Mouse (Mus musculus): Measurements from ENCODE around the gene Rnaseh2c.
A peak's percentile ranks its signal among the peaks of the same experiment; 100 is the strongest.

Rnaseh2c gene

DNA sequence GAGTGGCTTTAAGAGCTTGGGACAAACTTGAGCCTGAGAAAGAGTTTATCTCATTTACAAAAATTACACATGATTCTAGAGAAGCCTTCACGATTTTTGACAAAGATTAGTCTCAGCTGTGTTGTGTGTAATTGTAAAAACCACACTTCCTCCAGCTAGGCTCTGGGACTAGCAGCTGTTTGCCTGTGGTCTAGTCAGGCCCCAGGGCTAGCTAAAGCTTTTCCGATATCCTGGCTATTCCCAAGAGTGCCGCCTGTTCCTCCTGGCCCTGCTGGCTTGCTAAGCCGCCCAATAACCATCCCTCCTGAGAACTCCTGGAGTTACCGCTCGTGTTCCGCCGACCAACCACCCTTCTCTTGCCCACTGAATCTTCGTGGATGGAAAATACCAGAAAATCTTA lies 30.4 kb downstream of the Rnaseh2c start:
- no peaks in the 10 kb centered on the region for H3K36me3 ChIP-seq (ENCODE audit: insufficient read depth, low read length)
- H3K4me3 ChIP-seq (replicated peaks; ENCODE audit: low read length) = no peak overlapping the region
- no peak for TF ChIP-seq CTCF (conservative IDR thresholded peaks at IDR 0.05; ENCODE audit: low read length)
- TF ChIP-seq POU5F1 (IDR thresholded peaks at IDR 0.05; ENCODE audit: borderline replicate concordance, low read length) = no peak
- H3K9me3 ChIP-seq (ENCODE audit: low read length) = no peaks in the 10 kb centered on the region
- peaks cover 30% of the 10 kb centered on the region for H3K4me1 ChIP-seq (replicated peaks; ENCODE audit: low read depth, low read length)
- no peaks in the 10 kb centered on the region for H3K27me3 ChIP-seq (ENCODE audit: insufficient read depth, low read length)

DNA sequence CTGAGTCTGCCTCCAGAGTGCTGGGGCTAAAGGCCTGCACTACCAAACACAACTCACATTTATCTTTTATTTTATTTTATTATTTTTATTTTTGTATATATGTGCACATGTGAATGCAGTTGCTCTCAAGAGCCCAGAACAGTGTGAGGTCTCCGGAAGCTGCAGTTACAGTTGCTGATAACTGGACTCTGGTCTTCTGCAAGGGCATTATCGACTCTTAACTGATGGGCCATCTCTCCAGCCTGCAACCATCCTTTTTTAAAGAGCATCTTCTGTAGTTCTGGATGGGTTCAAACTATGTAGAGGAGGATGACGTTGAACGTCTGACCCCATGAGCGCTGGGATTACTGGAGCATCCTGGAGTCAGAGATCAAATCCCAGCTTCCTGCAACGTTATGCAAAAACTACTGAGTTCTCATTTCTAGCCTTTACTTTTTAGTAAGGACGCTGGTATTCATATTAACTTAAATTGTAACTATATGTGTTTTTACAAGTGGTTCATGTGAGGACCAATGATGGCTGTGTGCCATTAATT lies 34.4 kb downstream of the Rnaseh2c start:
- H3K4me3 ChIP-seq (replicated peaks; ENCODE audit: low read length) = peak overlapping the region; percentile 86
- TF ChIP-seq NANOG (IDR thresholded peaks at IDR 0.05; ENCODE audit: borderline replicate concordance, low read length) (no peak), CTCF (conservative IDR thresholded peaks at IDR 0.05; ENCODE audit: low read length) (no peak), POU5F1 (IDR thresholded peaks at IDR 0.05; ENCODE audit: borderline replicate concordance, low read length) (no peak)
- no peaks in the 10 kb centered on the region for H3K27me3 ChIP-seq (ENCODE audit: insufficient read depth, low read length)
- H3K9me3 ChIP-seq (ENCODE audit: low read length) = no peaks in the 10 kb centered on the region
- H3K36me3 ChIP-seq (ENCODE audit: insufficient read depth, low read length) = peaks cover 28% of the 10 kb centered on the region
- H3K4me1 ChIP-seq (replicated peaks; ENCODE audit: low read depth, low read length) = peaks cover 47% of the 10 kb centered on the region

DNA sequence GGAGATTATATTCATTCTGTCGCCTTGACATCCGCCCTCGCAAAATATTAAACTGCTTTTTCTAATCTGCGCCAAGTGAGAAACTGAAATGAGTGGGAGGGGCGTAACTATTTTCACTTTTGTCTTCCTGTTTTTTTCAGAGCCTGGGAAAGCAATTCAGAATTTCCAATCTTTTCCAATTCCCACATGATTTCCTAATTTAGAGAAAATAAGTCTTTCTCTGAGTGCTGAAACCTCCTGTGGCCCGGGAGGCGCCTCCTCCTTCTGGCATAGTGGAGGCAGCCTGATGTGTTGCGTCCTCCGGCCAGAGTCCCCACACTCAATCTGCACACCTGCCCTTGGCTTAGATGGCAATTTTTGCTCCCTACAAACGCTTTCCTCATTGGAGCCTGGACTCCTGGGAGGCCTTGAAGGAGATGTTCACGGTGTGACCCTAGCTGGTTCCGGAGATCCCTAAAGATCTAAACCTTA lies 34.9 kb downstream of the Rnaseh2c start:
- Histone ChIP-seq H3K4me3 (replicated peaks; ENCODE audit: low read length) (peak overlapping the region; percentile 86), H3K9me3 (ENCODE audit: low read length) (no peaks in the 10 kb centered on the region), H3K36me3 (ENCODE audit: insufficient read depth, low read length) (peaks cover 33% of the 10 kb centered on the region), H3K4me1 (replicated peaks; ENCODE audit: low read depth, low read length) (peaks cover 52% of the 10 kb centered on the region), H3K27me3 (ENCODE audit: insufficient read depth, low read length) (no peaks in the 10 kb centered on the region)
- TF ChIP-seq CTCF (conservative IDR thresholded peaks at IDR 0.05; ENCODE audit: low read length) = no peak
- TF ChIP-seq POU5F1 (IDR thresholded peaks at IDR 0.05; ENCODE audit: borderline replicate concordance, low read length) = no peak
- no peak for TF ChIP-seq NANOG (IDR thresholded peaks at IDR 0.05; ENCODE audit: borderline replicate concordance, low read length)

DNA sequence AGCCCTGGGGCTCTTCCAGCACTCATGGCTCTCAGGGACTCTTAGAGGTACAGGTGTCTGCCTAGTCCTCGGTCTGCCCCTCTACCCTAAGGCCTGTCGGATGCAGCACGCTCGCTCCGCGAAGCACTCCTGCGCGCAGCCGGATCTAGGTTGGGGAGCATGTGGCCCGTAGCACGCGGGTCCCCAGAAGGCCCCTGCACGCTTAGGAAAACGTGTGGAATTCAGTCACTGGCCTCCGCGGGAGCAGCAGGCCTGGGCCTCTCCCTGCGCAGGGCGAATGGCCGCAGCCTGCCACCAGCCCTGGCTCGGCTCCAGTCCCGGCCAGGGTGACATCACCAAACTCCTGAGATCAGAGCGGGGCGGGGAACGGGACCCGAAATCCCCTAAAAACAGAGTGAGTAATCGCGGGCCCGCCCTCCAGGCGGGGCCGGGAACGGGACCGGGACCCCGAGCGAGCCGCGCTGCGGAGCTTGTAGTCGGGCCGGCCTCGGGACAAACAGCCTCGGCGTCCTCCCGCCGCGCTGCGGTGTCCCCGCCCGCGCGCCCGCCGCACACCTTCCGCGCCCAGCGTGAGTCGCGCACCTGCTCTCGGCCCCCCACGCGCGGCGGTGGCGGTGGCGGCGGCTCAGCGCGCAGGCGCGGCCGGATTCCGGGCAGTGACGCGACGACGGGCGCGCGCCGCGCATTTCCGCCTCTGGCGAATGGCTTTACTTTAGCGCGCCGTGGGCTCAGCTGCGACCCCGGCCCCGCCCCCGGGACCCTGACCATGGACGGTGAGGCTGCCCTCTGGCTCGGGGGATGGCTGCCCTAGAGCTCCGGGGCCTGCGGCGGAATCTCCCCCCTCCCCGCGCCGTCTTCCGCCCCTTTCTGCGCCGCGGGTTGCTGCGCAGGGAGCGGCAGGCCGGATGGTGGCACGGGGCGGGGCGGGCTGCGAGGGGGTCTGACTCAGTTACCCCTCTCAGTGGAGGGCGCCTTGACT lies 35.7 kb downstream of the Rnaseh2c start, which contains the start of gene Rela:
Rela (plus strand) TSS at position 415 of the 979 bp plus-strand sequence.
- peak within 1 kb of the TSS; percentile 86 for H3K4me3 ChIP-seq (replicated peaks; ENCODE audit: low read length)
- no peaks in the 10 kb centered on the region for H3K9me3 ChIP-seq (ENCODE audit: low read length)
- no peaks in the 10 kb centered on the region for H3K27me3 ChIP-seq (ENCODE audit: insufficient read depth, low read length)
- no peak for TF ChIP-seq CTCF (conservative IDR thresholded peaks at IDR 0.05; ENCODE audit: low read length)
- peaks cover 41% of the 10 kb centered on the region for H3K36me3 ChIP-seq (ENCODE audit: insufficient read depth, low read length)
- peaks cover 55% of the 10 kb centered on the region for H3K4me1 ChIP-seq (replicated peaks; ENCODE audit: low read depth, low read length)

DNA sequence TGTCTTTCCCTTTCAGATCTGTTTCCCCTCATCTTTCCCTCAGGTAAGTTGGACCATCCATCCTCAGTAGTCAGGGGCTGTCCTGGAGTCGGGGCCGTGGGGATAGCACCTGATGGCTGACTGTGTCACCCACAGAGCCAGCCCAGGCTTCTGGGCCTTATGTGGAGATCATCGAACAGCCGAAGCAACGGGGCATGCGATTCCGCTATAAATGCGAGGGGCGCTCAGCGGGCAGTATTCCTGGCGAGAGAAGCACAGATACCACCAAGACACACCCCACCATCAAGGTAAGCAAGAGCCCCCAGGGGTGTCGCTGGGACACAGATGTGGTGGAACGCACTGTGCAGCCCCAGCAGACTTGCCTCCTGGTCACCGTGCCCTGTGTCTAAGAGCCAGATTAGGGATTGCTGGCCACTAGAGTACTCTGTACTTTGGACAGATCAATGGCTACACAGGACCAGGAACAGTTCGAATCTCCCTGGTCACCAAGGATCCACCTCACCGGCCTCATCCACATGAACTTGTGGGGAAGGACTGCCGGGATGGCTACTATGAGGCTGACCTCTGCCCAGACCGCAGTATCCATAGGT lies 36.8 kb downstream of the Rnaseh2c start:
- Histone ChIP-seq H3K36me3 (ENCODE audit: insufficient read depth, low read length) (peaks cover 51% of the 10 kb centered on the region), H3K4me1 (replicated peaks; ENCODE audit: low read depth, low read length) (peaks cover 55% of the 10 kb centered on the region), H3K4me3 (replicated peaks; ENCODE audit: low read length) (peak overlapping the region; percentile 86), H3K9me3 (ENCODE audit: low read length) (no peaks in the 10 kb centered on the region), H3K27me3 (ENCODE audit: insufficient read depth, low read length) (no peaks in the 10 kb centered on the region)
- no peak for TF ChIP-seq POU5F1 (IDR thresholded peaks at IDR 0.05; ENCODE audit: borderline replicate concordance, low read length)

DNA sequence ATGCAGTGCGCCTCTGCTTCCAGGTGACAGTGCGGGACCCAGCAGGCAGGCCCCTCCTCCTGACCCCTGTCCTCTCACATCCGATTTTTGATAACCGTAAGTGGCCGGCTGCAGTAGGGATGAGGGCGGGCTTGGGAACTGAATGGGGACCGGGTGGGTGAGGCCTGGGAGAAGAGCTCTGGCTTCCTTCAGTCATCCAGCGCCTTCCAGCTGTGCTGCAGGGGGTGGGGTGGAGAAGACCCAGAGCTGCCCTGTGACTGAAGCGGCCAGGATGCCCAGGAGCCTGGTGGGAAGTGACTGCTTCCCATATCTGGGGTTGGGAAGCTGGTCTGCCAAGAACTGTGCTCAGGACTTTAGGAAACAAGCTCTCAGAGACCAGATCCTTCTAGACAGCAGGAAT lies 38.7 kb downstream of the Rnaseh2c start:
- no peak for TF ChIP-seq NANOG (IDR thresholded peaks at IDR 0.05; ENCODE audit: borderline replicate concordance, low read length)
- TF ChIP-seq CTCF (conservative IDR thresholded peaks at IDR 0.05; ENCODE audit: low read length) = no peak
- no peak for TF ChIP-seq POU5F1 (IDR thresholded peaks at IDR 0.05; ENCODE audit: borderline replicate concordance, low read length)
- peaks cover 69% of the 10 kb centered on the region for H3K36me3 ChIP-seq (ENCODE audit: insufficient read depth, low read length)
- H3K27me3 ChIP-seq (ENCODE audit: insufficient read depth, low read length) = no peaks in the 10 kb centered on the region
- H3K4me3 ChIP-seq (replicated peaks; ENCODE audit: low read length) = peak overlapping the region; percentile 62
- H3K9me3 ChIP-seq (ENCODE audit: low read length) = no peaks in the 10 kb centered on the region
- peaks cover 55% of the 10 kb centered on the region for H3K4me1 ChIP-seq (replicated peaks; ENCODE audit: low read depth, low read length)

DNA sequence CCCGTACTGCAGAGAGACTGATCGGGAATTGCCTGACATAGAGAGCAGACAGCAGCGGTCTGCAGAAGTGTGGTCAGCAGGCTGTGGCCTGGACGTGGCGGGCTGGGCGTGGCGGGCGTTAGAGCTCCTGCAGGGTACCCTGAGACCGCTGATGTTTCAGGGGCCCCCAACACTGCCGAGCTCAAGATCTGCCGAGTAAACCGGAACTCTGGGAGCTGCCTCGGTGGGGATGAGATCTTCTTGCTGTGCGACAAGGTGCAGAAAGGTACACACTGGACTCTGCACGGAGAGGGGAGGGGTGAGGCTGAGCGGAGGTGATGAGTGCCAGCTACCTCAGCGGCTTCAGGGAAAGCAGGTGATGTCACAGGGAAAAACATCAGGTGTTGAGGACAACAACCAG lies 39.3 kb downstream of the Rnaseh2c start:
- peaks cover 76% of the 10 kb centered on the region for H3K36me3 ChIP-seq (ENCODE audit: insufficient read depth, low read length)
- TF ChIP-seq POU5F1 (IDR thresholded peaks at IDR 0.05; ENCODE audit: borderline replicate concordance, low read length) (no peak), CTCF (conservative IDR thresholded peaks at IDR 0.05; ENCODE audit: low read length) (no peak), NANOG (IDR thresholded peaks at IDR 0.05; ENCODE audit: borderline replicate concordance, low read length) (no peak)
- H3K9me3 ChIP-seq (ENCODE audit: low read length) = no peaks in the 10 kb centered on the region
- H3K4me3 ChIP-seq (replicated peaks; ENCODE audit: low read length) = peak overlapping the region; percentile 62
- peaks cover 48% of the 10 kb centered on the region for H3K4me1 ChIP-seq (replicated peaks; ENCODE audit: low read depth, low read length)
- no peaks in the 10 kb centered on the region for H3K27me3 ChIP-seq (ENCODE audit: insufficient read depth, low read length)

DNA sequence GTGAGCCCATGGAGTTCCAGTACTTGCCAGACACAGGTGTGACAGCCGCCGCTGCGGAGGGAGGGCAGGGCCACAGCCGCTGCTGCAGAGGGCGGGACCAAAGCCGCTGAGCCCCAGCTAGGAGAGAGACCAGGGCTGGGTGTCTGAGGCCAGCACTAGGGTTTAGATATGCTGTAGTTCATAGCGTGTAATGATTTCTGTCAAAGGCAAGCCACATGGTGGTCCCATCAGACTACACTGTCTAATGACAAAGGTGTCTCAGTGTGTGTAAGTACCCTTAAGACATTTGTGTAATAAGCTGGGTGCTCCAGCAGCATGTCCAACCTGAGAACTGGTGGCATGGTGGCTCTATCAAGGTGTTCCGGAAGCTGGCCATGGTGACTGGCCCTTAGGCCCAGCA lies 40.0 kb downstream of the Rnaseh2c start:
- Histone ChIP-seq H3K4me1 (replicated peaks; ENCODE audit: low read depth, low read length) (peaks cover 43% of the 10 kb centered on the region), H3K4me3 (replicated peaks; ENCODE audit: low read length) (peak overlapping the region; percentile 62), H3K36me3 (ENCODE audit: insufficient read depth, low read length) (peaks cover 81% of the 10 kb centered on the region), H3K9me3 (ENCODE audit: low read length) (no peaks in the 10 kb centered on the region), H3K27me3 (ENCODE audit: insufficient read depth, low read length) (no peaks in the 10 kb centered on the region)
- TF ChIP-seq CTCF (conservative IDR thresholded peaks at IDR 0.05; ENCODE audit: low read length) (no peak), NANOG (IDR thresholded peaks at IDR 0.05; ENCODE audit: borderline replicate concordance, low read length) (no peak), POU5F1 (IDR thresholded peaks at IDR 0.05; ENCODE audit: borderline replicate concordance, low read length) (no peak)
